Mouse (Mus musculus) megakaryocyte progenitor cell, adult 5-6 weeks (primary cell): ENCODE results near the gene Adcyap1. TPM values are rescaled to one million over a fixed set of nuclear protein-coding genes. Genes with fewer than 3 reads are reported as not detected.

Experiments
- ATAC-seq: replicated peaks from 2 replicates; pipeline ENCODE4 v1.8.0; 2016; ENCODE audit warnings: mild to moderate bottlenecking, moderate TSS enrichment, inconsistent platforms; ENCODE audit not compliant: poor library complexity
- total RNA-seq, 2 experiments: library from RNA; stranded (forward) in 1 of 2; stranded (reverse) in 1 of 2; fragments of 157-497, 149-512 nt in 1 of 2; fragments of 200-1000 nt in 1 of 2; gene quantifications; 2 replicates each; pipeline versions ENCODE4 v1.2.3 to v1.2.4; 2015 to 2017

The Adcyap1 gene
- not detected in 2 replicates for total RNA-seq (2015)
- total RNA-seq (2017): not detected in 2 replicates

GRCm38 (mm10) chr17:93198717-93199116, at the start of gene Adcyap1:
TSS of gene Adcyap1 (plus strand) at chr17:93199017.
- ATAC-seq: no peak

GRCm38 (mm10) chr17:93158280-93158851, 40.5 kb upstream of the Adcyap1 start:
- peak; percentile 96 for ATAC-seq

- ATAC-seq: no peak
These were observed 29.2 kb upstream of the Adcyap1 start for GRCm38 (mm10) chr17:93169572-93169971.

GRCm38 (mm10) chr17:93196846-93197245, 2.0 kb upstream of the Adcyap1 start:
- no peak for ATAC-seq

GRCm38 (mm10) chr17:93198213-93198612, 604 bp upstream of the Adcyap1 start:
- ATAC-seq: 0 out of 2 replicates have a peak, but pooled peaks have one; percentile 51

GRCm38 (mm10) chr17:93199218-93199617, 401 bp downstream of the Adcyap1 start:
- ATAC-seq: no peak

GRCm38 (mm10) chr17:93199747-93200146, 930 bp downstream of the Adcyap1 start:
- no peak for ATAC-seq

- ATAC-seq: no peak
These were observed 1.8 kb downstream of the Adcyap1 start for GRCm38 (mm10) chr17:93200386-93201264.

- ATAC-seq: no peak
These were observed 2.6 kb downstream of the Adcyap1 start for GRCm38 (mm10) chr17:93201265-93201925.

GRCm38 (mm10) chr17:93202165-93203075, 3.6 kb downstream of the Adcyap1 start:
- peak; percentile 18; the same call in 1 of the 2 replicates for ATAC-seq

GRCm38 (mm10) chr17:93203076-93204031, 4.5 kb downstream of the Adcyap1 start:
- no peak for ATAC-seq

GRCm38 (mm10) chr17:93217785-93218184, 19.0 kb downstream of the Adcyap1 start:
- ATAC-seq: no peak

GRCm38 (mm10) chr17:93218640-93219039, 19.8 kb downstream of the Adcyap1 start:
- ATAC-seq: no peak

GRCm38 (mm10) chr17:93237355-93237754, 38.5 kb downstream of the Adcyap1 start:
- no peak for ATAC-seq
